Mouse (Mus musculus): Measurements from ENCODE around the gene Abi3.

The Abi3 gene

GRCm38 (mm10) chr11:95781557-95781956 lies 60.7 kb downstream of the Abi3 start:
- DNase-seq, result no peak

- no peak for DNase-seq
Observed at GRCm38 (mm10) chr11:95780480-95780879, 61.8 kb downstream of the Abi3 start.
